Mouse (Mus musculus) erythroblast, embryonic 14.5 days (primary cell): ENCODE data around the gene Rnf6.

Source experiments
- GATA1 ChIP-seq: IDR thresholded peaks from 2 replicates; pipeline ENCODE4 v1.6.1; 2012; ENCODE audit warnings: low read length, inconsistent platforms, mixed read lengths
- TAL1 ChIP-seq: IDR thresholded peaks from 3 replicates; pipeline ENCODE4 v1.6.1; 2012; ENCODE audit warnings: low read length, inconsistent platforms, mixed read lengths

- TF ChIP-seq TAL1 (no peak), GATA1 (no peak)
These were observed 30.7 kb downstream of the Rnf6 start for GRCm38 (mm10) chr5:146190501-146191269.
